Mouse (Mus musculus) midbrain, embryonic 16.5 days (tissue): ENCODE results near the gene Nup205. TPM values are rescaled to one million over a fixed set of nuclear protein-coding genes. Genes with fewer than 3 reads are reported as not detected.

Experiments
- ATAC-seq: fragments of 200-750 bp; cut with Nextera tagmentation; 2 replicates; pipeline ENCODE4 v1.8.0; 2017; ENCODE audit warnings: moderate TSS enrichment
- H3K27ac ChIP-seq: fragments of 300-500 bp; sonication (generic); 2 replicates; pipeline ENCODE4 v1.5.1; 2014; ENCODE audit warnings: mild to moderate bottlenecking, low read length, mixed read lengths
- H3K27me3 ChIP-seq: fragments of 300-500 bp; sonication (generic); 2 replicates; pipeline ENCODE4 v1.6.1; 2014; ENCODE audit warnings: low read depth, low read length, mixed read lengths; ENCODE audit not compliant: control insufficient read depth, insufficient read depth
- H3K36me3 ChIP-seq: fragments of 300-500 bp; sonication (generic); 2 replicates; pipeline ENCODE4 v1.6.1; 2014; ENCODE audit warnings: mild to moderate bottlenecking, low read length, moderate library complexity, mixed read lengths; ENCODE audit not compliant: control insufficient read depth, insufficient read depth
- H3K4me1 ChIP-seq: fragments of 300-500 bp; sonication (generic); 2 replicates; pipeline ENCODE4 v1.6.1; 2014; ENCODE audit warnings: mild to moderate bottlenecking, low read length, mixed read lengths; ENCODE audit not compliant: control insufficient read depth, insufficient read depth
- H3K4me2 ChIP-seq: fragments of 300-500 bp; sonication (generic); 2 replicates; pipeline ENCODE4 v1.6.1; 2014; ENCODE audit warnings: mild to moderate bottlenecking, low read length, mixed read lengths
- H3K4me3 ChIP-seq: fragments of 300-500 bp; sonication (generic); 2 replicates; pipeline ENCODE4 v1.5.1; 2014; ENCODE audit warnings: low read depth, mild to moderate bottlenecking, low read length, moderate library complexity, mixed read lengths
- H3K9ac ChIP-seq: fragments of 300-500 bp; sonication (generic); 2 replicates; pipeline ENCODE4 v1.6.1; 2014; ENCODE audit warnings: low read depth, low read length, mixed read lengths
- H3K9me3 ChIP-seq: fragments of 300-500 bp; sonication (generic); replicated peaks from 2 replicates; pipeline ENCODE4 v1.6.1; 2014; ENCODE audit warnings: mild to moderate bottlenecking, low read length, mixed read lengths; ENCODE audit not compliant: control insufficient read depth, poor library complexity, severe bottlenecking
- WGBS: fragments of 180-500 bp; shearing (Covaris S2); extraction: QIAGEN DNeasy Blood & Tissue Kit; methylation state at CpG from one replicate; pipeline ENCODE4 v1.1.7; 2014; 5-methylcytosine and 5-hydroxymethylcytosine counted together
- polyA plus RNA-seq: library from polyadenylated mRNA; unstranded; fragments of >200 nt; fragmentation: Nextera tagmentation; extraction: Ambion mirVana; gene quantifications from 2 replicates; pipeline ENCODE4 v1.2.1, GENCODE M21; 2015

Gene Nup205
- polyA plus RNA-seq, 1 experiment from 2014 or later = 23.9 TPM

GRCm38 (mm10) chr6:35289676-35290075 lies 112.5 kb downstream of the Nup205 start:
- ATAC-seq = peak; percentile 15; the same call in 1 of the 2 replicates
- H3K9me3 ChIP-seq = no peaks in the 10 kb centered on the region; the same call in 1 of the 2 replicates
- H3K27me3 ChIP-seq = no peaks in the 10 kb centered on the region
- H3K9ac ChIP-seq = no peak overlapping the region
- no peaks in the 10 kb centered on the region for H3K4me1 ChIP-seq
- H3K4me3 ChIP-seq = no peak overlapping the region
- no peaks in the 10 kb centered on the region for H3K36me3 ChIP-seq
- H3K4me2 ChIP-seq = no peak overlapping the region
- no peak overlapping the region for H3K27ac ChIP-seq
- WGBS = 89% methylated on average over 8 of the region's 8 CpGs

- Histone ChIP-seq H3K27ac (no peak overlapping the region), H3K27me3 (no peaks in the 10 kb centered on the region), H3K4me1 (no peaks in the 10 kb centered on the region), H3K4me3 (no peak overlapping the region), H3K36me3 (no peaks in the 10 kb centered on the region), H3K9ac (no peak overlapping the region), H3K4me2 (no peak overlapping the region), H3K9me3 (no peaks in the 10 kb centered on the region; the same call in 1 of the 2 replicates)
- 65% methylated on average over 2 of the region's 2 CpGs for WGBS
- no peak for ATAC-seq
Observed at GRCm38 (mm10) chr6:35294964-35295363, 117.7 kb downstream of the Nup205 start.

GRCm38 (mm10) chr6:35297001-35297400 lies 119.8 kb downstream of the Nup205 start:
- no peak for ATAC-seq
- no peaks in the 10 kb centered on the region for H3K4me1 ChIP-seq
- H3K4me2 ChIP-seq = no peak overlapping the region
- H3K9ac ChIP-seq = no peak overlapping the region
- 48% methylated on average over 2 of the region's 2 CpGs for WGBS
- H3K4me3 ChIP-seq = no peak overlapping the region
- no peaks in the 10 kb centered on the region for H3K36me3 ChIP-seq
- H3K27ac ChIP-seq = no peak overlapping the region
- no peaks in the 10 kb centered on the region for H3K27me3 ChIP-seq
- H3K9me3 ChIP-seq = no peaks in the 10 kb centered on the region; the same call in 1 of the 2 replicates

Other genes starting within 250 kb of the Nup205 start
- 0.85 and 0.92 TPM in 2 replicates for gene Slc23a4, start 189.0 kb upstream of the Nup205 start, polyA plus RNA-seq
- gene Cnot4, start 43.7 kb upstream of the Nup205 start, polyA plus RNA-seq = 35.7 and 36.3 TPM in 2 replicates
- 5.8 and 8.0 TPM in 2 replicates for gene Slc13a4, start 130.7 kb downstream of the Nup205 start, polyA plus RNA-seq
- 1.5 and 1.7 TPM in 2 replicates for gene Fam180a, start 148.7 kb downstream of the Nup205 start, polyA plus RNA-seq